Mouse (Mus musculus) right cerebral cortex, adult 18-20 months (tissue): ENCODE measurements around the gene Prex1.

Experiments
- DNase-seq: peaks from one replicate; pipeline ENCODE4 v3.0.0; 2022; ENCODE audit warnings: mixed read lengths

Gene Prex1

DNA sequence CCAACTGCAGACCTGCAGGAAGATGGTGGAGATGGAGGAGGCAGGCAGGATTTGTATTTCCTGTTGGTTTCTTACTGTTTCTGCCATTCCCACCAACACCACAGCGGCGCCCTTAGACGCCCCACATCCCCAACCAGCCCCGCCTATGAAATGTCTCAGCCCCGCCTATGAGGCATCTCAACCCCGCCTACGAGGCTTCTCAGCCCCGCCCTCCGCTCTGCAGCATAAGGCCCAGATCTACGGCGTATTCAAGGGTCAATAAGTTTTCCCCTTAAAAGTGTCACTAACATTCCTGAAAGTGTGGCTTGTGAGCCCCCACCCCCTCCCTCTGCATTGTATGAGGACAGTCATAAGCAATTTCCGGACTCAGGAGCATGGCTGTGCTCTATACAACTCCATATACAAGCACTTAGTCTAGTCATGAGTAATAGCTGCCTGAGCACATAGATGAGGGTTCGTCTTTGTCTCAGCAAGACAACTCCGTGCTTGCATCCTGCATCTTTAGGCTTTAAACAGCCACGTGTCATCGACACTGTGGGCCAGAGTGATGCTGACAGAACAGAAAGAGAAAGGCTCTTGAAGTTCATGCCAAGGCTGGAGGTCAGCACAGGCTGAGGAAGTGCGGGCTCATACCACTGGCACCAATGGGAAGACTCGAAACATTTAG lies 160.0 kb downstream of the Prex1 start:
- DNase-seq = no peak

DNA sequence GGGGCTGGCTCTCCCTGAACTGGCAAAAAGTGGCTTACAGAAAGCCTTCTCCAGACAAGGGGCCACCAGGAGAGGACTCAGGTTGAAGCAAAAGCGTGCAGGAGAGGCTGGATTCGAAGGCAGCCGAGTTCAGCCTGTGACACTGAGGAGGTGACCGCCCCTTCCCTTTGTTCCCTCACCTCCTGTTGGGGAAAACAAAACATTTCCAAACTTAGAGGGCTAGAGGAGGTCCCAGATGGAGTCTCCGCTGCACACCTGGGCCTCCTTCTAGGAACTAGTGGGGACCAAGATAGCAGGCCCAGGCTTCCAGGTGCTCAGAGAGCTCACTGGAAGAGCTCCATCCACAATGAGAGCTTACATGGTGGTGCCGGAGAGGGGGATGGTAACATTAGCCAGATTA lies 161.0 kb downstream of the Prex1 start:
- DNase-seq = no peak

DNA sequence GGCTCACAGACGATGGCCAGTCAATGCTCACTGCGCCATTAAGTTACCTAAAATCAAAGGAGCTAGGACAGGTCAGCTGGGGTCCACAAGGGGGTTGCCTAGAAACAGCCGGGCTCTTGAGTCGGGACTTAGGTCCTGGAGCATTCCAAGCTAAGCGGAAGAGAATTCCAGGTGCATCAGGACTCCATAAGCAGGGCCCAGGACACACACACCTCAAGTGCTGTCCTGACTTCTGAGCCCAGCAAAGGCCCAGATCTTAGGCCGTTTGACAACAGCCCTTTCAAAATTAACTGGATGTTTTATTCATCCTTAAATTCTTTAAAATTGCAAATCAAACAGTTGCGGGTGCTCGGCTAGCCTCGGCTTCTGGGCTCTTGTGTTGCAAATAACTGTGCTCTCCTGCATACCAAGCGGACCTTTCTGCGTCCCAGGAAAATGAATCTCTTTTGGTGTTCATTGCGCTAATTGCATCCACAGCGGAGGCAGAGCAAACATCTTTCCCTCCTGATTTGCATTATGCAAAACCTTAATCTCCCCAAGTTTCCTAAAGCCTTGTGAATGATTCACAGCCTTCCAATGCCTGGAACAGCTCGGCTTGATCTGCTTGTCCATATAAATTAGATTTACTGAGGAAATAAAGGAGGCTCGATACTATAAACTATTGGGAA lies 161.7 kb downstream of the Prex1 start:
- DNase-seq = peak; percentile 32

DNA sequence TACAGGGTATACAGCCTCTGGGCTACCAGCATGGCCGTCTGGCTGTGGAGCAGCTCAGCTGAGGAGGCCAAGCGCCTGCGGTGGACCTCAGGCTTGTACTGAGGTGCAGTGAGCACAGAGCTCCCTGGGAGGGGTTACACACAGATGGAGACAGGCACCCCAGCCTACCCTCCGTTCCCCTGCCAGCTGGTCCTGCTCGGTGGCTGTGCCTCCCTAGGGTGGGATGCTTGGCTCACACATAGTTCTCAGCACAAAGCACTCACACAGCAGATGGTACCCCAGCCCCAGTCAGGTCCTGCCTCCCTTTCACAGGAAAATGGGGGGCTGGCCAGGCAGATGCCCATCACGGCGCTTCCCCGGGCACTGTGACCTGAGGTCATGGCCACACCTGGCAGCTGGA lies 163.8 kb downstream of the Prex1 start:
- no peak for DNase-seq

DNA sequence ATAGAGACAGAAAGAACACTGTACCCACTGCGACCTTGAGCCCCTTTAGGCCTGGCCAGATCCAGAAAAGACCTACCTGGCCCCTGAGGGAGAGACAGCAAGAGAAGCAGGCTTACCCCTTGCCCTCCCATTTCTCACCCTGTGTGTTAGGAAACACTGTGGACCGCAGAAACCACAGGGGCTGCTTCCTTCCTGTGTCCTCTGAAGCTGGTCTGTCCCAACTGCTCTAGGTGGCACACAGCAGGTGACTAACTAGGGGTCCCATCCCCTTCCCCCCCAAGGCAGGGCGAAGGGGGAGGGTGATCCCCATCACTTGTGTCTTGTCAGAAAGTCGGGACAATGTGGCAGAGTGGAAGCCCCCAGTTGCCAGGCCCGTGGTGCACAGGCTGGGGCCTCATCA lies 164.6 kb downstream of the Prex1 start:
- DNase-seq = no peak

DNA sequence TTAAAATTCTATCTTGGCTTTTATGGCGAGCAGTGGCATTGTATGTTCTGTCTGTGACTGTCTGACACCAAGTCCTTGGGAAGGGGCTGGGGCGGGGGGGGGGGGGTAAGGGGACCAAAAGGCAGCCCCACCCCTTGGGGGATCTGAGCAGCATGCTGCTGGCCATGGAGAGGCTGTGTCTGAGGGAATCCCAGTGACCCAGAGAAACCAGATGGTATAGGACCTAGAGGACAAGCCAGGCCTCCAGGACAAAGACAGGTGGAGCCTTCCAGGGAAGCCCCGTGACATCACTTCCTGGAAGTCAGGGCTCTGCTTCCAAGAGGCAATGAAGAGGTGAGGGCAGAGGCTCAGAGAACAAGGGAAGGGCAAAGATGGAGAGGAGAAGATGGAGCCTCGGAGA lies 168.1 kb downstream of the Prex1 start:
- no peak for DNase-seq

DNA sequence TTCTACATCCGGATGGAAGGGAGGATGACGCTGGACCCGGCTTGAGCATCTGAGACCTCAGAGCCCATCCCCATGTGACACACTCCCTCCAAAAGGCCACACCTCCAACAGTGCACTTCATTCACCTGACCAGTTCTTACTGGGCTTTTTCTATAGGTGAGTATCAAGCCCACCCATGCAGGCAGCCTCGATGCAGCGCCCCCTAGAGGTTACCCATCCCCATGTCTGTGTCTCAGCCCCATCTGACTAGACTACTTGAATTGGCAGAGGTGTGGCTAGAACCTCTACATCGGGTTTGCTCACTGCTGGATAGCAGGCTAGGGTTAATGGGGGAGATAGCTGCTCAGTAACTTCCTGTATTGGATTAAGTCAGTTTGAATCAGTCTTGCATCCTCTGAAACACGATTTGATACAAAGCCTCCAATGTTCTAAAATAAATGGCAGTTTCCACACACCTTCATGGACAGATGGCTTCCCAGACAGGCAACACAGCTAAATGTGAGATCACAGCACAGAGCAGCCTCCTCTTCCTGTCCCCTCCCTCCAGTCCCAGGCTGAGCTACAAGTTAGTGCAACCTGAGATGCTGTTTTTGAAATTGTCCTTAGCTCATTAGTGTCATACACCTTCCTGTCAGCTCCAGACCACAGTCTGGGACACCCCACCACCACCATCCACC lies 168.9 kb downstream of the Prex1 start:
- peak; percentile 62 for DNase-seq

DNA sequence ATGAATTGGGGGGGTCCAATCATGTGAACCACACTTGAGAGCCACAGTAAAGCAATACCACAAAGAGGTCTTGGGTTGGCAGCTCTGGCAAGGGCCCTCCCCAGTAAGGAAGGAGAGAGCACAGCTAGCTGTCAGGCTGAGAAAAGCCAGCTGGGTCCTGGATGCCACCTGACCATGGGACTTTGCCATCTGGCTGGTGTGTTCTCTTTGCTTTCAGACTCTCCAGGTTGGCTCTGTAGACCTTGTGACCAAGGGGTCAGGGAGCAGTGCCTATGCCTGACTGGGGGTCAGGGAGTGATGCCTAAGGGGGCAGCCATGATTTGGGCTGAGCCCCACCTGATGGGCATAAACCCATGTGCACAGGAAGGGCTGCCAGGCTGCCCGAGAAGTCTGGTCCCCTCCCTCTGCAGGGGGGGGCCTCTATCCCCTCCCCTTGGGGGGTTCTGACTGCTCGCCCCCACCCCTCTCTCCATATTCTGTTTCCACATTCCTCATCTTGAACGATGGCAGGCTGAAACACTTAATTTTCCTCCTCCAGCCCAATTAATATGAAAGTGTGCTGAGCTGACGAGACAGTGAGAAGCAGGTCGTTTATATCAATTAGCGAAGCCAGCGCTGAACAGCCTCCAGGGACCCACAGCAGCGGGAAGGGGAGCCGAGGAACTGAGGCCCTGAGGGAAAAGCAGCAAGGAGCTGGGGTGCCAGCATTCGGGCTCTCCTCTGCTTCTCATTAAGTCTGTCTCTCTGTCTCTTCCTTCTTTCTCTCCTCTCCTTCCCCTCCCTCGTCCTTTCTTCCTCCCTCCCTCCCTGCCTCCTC lies 172.3 kb downstream of the Prex1 start:
- DNase-seq = no peak

DNA sequence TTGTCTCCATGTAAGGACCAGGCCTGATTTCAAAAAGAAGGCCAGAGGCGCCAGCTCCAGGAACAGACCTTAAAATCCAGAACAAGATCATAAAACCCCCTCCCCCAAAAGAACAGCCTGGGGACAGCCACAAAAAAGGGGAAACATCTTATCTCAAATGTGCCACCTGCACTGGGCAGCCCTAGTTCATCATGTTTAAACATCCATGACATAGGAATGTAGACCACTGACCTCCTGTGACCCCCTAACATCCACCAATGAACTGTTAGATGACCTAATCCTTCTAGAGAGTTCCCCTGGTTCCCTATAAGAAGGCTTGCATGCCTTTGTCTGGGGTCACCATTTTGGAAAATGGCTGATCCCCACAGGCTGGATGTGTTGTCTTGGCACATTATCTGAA lies 173.4 kb downstream of the Prex1 start:
- no peak for DNase-seq

DNA sequence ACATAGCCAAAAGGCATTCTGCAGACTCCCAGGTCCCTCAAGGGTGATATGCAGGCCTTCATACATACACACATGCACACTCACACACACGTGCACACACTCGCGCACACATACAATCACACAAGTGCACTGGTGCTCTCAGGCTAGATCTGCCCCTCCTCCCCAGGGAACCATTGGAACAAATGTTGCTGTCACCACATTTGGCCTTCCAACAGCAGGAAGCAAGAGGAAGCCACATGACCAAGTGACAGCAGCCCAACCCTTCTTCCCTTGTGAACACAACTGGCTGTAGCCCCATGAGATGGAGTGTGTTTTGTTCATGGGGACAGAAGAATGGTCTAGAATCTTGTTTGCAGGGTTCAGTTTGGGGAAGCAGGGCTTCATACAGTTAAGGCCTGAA lies 176.7 kb downstream of the Prex1 start:
- no peak for DNase-seq

DNA sequence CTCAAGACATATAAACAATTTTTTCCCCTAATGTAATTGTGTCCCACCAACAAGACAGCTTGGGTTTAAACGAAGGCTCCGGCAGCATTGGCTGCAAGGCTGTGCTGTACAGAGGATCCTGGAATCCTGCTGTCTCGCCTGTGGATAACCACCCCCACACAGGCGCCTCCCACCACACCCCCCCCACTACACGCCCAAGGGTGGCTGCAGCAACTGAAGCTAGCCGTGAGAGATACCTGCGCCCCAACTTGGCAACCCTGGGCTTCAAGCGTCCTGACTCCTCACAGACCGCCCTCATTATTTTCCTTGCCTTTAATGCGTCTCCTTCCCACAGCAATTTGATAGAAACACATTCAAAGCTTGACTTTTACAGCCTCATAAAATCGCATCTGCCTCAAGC lies 178.1 kb downstream of the Prex1 start:
- DNase-seq = no peak

DNA sequence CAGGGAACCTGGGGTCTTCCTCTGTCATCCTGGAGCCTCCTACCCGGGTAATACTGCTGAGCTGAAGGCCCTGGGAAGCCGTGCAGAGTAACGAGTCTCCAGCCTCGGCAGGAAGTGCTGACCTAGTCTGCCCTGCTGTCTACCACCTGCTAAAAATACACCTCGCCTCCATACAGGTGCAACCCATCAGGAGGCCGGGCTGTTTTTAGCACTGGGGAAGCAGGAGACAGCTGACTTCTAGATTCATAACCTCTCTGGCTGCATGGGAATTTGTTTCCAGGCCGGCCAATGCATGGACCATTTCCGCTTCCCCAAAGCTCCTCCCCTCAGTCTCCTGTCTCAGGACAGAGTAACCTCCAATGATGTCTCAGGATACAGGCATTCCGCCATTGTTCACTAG lies 187.4 kb downstream of the Prex1 start:
- DNase-seq = no peak

DNA sequence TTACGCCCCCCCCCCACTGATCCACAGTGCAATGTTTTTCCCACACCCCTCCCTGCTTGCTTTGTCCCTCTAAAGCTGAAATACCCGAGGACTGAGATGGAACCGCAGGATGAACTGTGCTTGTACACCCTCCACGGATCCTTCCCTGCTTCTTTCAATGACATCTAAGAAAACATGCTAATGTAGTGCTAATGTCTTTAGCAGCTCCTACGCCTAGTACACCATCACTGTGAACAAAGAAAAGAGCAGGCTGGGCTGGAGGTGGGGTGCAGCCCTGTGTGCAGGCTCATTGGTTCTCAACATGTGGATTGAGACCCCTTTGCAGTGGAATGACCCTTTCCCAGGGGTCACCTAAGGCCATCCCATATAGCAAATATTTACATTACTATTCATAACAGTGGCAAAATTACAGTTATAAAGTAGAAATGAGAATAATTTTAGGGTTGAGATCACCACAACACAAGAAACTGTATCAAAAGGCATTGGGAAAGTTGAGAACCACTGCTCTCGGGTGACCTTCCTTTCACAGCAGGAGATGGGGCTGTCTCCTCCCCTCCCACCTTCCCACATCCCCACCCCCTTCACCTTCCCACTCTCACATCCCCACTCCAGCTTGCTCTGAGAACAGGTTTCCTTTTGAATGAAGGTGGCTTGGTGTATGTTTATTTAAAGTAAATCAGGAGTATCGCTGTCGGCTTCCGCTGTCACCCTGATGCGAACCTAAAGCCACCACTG lies 190.3 kb downstream of the Prex1 start:
- no peak for DNase-seq

DNA sequence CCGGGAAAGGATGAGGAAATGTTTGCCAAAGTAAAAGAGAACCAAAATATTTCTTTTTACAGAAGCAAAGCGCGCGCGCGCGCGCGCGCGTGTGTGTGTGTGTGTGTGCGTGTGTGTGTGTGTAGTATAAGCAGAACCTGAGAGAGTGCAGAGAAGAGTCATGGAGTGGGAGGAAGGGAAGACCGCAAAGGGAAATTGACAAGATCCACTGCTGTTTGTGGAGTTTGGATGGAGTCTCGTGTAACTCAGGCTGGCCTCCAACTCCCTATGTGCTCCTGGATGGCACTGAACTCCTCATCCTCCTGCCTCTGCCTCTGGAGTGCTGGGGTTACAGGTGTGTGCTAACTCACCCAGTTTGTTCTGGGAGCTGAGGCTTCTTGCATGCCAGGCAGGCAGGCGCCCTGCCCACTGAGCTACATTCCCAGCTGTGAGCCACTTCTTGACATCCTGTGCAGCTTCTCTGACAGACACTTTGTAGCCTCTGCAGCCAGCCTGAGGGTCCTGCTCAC lies 191.0 kb downstream of the Prex1 start:
- DNase-seq = no peak

DNA sequence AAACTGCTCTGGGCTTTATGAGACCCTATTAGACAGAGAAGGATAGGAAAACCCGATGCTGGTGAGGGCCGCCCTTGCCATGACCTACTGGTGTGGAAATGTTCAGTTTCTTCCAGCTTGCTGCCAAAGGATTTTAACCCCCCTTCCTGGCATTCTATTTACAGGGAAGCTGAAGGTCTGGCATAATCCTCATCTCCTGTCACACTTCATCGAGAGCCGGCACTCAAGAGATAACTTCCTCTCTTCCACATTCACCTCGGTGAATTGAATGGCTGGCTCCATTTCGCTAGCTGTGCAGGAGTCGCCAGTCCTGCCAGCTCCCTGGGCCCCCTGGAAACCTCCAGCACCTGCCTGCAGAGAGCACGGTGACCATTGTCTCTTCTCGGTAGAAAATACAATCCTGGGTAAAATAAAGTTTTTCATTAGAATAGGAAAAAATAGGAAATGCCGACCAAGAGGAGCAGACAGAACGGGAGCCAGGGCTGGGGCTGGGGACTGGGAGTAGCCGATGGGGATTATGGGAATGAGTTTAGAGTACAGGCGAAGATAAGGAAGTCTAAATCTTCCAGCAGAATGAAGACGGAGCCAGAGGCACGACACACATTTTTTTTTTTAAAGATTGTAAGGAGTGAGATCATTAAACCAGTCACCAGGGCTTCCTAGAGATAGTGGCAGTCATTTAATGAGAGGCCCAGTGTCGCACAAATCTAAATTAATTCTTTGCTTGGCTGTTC lies 191.6 kb downstream of the Prex1 start:
- DNase-seq = no peak

DNA sequence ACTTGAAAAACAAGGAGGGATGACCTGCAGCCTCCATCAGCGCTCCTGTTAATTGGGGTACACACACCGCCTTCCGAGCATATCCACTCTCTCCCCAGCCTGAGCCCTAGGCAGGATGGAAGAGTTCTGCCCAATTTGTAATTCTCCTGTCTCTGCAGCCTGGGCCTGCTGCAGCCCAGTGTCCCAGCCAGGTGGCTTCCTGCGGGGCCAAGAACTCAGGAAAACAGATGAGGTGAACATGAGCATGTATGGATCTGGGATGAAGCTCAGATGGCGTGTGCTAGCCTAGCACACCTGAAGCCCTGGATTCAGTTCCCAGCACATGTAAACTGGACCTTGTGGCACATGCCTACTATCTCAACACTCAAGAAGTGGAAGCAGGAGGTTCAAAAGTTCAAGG lies 192.2 kb downstream of the Prex1 start:
- DNase-seq = no peak

DNA sequence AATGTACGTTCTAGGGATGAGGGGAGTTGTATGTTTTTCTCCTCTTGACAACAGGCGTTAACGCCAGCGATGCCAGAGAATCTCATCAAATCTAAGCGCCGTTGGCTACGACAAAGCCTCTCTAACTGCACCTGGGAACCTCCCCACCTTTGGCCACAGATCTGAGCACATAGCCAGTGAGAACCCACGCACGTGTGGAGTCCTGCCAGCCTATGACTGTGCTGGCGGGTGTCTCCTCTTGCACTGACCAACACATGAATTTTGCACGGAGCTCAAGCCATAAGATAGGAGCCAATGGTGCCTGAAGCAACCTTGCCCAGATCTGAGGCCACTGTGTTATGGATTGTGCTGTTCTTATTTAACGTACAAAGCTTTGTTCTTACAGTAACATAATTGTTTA lies 193.1 kb downstream of the Prex1 start:
- no peak for DNase-seq

DNA sequence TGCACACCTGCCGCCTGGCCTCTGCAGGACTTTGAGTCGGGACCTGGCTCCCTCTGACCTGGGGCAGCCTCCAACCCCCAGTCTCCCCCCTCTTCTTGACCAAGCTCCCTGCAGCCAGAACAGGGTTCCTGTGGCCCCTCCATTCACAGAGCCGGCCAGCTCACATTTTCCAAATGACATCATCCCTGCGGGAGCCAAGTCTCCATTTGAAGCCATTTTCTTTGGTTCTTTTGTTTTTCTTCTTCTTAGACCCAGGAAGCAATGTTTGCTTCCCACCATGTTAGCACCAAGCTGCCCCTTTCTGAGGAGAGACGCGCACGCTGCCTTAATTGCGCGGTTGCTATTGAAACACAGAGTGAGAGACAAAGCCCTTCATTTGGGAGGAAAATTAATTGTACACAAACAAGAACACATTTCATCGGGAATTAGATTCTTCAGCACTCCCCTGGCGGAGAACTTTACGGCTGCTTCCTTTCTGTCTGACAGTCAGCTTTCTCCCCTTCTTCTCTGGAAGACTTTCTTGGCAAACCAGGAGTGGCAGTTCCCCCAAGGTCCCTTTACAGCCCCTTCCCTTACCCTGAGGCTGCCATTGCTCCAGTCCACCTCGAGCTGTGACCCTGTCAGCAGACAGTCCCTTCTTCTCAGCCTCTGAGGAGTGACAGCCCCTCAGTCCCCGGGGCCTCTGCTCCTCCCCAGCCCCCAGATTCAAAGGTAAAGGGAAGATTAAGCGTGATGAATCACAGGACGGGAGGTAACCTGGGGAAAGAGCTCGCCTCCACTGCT lies 196.0 kb downstream of the Prex1 start:
- DNase-seq = peak; percentile 25

DNA sequence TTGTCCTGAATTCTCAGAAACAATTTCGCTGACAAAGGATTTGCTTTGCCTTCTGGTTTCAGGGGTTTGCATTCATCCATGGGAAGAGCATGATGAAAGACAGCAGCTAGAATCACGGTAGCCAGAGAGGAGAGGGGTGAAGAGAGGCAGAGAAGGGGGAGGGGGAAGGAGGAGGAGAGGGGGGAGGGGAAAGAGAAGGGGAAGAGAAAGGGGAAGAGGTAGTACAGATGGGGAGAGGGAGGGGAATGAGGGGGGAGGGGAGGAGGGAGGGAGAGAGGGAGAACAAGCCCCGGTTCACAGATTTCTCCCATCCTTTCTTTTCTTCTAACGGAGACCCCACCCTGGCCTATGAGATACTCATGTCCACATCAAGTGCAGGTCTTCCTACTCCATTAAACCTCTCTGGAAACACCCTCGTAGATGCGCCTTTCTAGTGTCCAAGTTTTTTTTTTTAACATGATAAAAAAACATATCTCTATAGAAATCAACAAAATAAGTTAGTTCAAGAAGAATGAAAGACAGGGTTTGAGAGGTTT lies 196.7 kb downstream of the Prex1 start:
- DNase-seq = no peak
